Mouse (Mus musculus) gastrocnemius, adult 18-20 months (tissue): ENCODE results near the gene Ndufs3. TPM values are rescaled to one million over a fixed set of nuclear protein-coding genes. Genes with fewer than 3 reads are reported as not detected.

Experiments used
- DNase-seq: peaks from one replicate; pipeline ENCODE4 v3.0.0; 2021; ENCODE audit warnings: low spot score
- total RNA-seq, 2 experiments: library from RNA; stranded (reverse); gene quantifications; 2 replicates each; pipeline ENCODE4 v1.2.3; 2021

The Ndufs3 gene
- total RNA-seq, 2 experiments from 2014 or later: 489 to 535 TPM

- DNase-seq: no peak
These were observed 43.1 kb downstream of the Ndufs3 start for GRCm38 (mm10) chr2:90861486-90861885.

DNA sequence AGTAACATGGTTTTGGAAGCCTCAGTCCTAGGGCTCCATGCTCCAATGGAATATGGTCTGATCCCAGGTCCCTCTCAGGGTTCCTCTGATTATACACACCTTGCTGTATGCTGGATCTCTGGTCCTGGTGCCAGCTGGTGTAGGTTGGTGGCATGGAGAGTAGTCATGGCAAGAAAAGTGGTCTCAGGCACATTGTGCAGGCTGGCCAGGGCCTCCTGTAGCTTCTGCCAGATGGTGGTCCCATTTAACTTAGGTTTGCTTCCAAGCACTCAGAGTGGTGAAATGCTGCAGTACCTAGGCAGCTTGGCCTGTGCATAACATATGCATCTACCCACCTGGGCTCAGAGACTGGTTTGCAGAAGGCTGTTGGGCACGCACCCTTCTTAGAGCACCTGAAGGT lies 54.2 kb downstream of the Ndufs3 start:
- no peak for DNase-seq

DNA sequence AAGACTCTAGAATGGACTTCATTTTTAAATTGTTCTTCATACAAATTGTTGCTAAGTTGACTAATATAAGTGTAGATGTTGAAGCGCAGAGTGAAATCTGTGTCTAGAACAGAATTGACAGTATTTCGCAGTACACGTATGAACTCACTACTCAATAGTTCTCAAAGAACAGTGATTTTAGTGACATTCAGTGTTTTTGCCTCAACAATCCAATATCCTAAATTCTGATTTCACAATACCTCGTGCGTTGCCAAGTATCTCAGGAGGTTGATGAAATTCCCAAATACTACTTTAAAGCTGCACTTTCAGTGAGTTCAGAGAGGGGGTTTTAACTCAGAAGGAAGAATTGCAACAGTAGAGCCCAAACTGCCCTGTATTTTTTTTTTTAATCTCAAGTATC lies 56.3 kb downstream of the Ndufs3 start:
- DNase-seq: peak; percentile 24

GRCm38 (mm10) chr2:90847681-90848050 lies 57.0 kb downstream of the Ndufs3 start:
- no peak for DNase-seq

DNA sequence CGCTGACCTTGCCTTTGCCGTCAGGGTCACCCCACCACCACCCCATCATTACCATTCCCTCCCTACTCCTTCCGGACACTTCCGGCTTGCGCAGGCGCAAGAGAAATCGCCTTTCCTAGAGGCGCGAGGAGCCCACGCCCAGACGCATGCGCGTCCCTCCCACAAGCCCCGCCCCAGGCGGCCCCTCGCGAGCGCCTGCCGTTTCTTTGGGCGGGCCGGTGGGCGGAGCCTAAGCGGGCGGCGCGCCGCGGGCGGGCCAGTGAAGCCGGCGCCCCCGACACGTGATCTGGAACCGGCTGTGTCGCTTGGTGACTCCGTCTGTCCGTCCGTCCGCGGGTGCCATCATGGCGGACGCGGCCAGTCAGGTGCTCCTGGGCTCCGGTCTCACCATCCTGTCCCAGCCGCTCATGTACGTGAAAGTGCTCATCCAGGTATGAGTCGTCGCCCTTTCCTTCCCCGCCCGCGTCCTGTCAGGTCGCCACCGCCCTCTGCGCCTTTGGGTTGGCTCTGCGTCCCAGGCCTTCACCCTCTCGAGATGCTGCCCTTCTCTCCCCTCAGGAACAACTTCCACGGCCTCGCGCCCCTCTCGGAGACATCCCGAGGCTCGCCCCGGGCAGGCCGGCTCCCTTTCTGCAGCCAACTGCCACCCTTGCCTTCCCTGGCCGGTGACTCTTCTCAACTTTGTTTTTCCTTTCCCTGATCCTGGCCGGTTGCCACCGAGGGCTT lies 57.5 kb downstream of the Ndufs3 start, which contains the start of gene Mtch2:
Mtch2 (plus strand) TSS at position 201 of the 726 bp plus-strand sequence.
- DNase-seq: peak; percentile 98

DNA sequence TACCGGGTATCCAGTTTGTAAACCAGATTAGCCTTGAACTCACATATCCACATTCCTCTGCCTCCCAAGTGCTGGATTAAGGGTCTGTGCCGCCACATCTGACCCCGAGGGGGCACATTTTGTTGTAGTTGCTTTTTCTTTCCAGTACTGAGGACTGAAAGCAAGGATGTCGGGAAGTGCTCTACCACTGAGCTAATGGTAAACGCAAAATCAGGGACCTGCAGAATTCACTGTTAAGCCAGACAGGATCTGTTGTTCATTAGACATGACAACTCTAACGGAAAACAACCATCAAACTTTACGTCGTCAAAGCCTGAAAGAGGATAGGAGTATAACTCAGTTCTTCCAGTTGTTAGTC lies 58.1 kb downstream of the Ndufs3 start:
- no peak for DNase-seq

DNA sequence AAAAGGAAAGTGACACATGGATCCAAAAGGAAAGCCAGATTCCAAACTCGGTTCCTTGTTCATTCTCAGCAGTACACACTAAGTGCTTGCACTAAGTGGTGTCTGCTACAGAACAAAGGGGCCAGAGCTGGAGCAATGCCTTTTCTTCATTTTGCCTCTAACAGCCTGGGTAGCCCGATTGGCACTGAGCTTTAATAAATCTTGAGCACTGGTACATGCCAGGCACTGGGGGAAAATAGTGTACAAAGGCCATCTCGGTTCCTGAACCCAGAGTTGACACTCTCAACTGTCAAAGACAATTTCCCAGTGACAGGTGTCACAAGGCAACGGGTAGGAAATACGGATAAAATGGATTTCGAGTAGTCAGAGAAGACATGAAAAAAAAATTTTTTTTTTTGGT lies 58.5 kb downstream of the Ndufs3 start:
- peak; percentile 17 for DNase-seq

GRCm38 (mm10) chr2:90845234-90845633 lies 59.4 kb downstream of the Ndufs3 start:
- no peak for DNase-seq

Other genes with a start within 250 kb of the Ndufs3 start
- 1 to 10 TPM; 8.3 to 8.8 TPM for gene Nup160, start 227.6 kb downstream of the Ndufs3 start, total RNA-seq
- 10 to 100 TPM; 12.3 to 12.4 TPM for gene Fnbp4, start 159.5 kb downstream of the Ndufs3 start, total RNA-seq
- gene Agbl2, start 122.1 kb downstream of the Ndufs3 start, total RNA-seq: under 1 TPM; 0.14 to 0.33 TPM
- gene Mtch2, start 57.7 kb downstream of the Ndufs3 start, total RNA-seq: 100 to 1,000 TPM; 146 to 157 TPM
- 1 to 10 TPM; 6.5 to 9.7 TPM for gene C1qtnf4, start 19.0 kb downstream of the Ndufs3 start, total RNA-seq
- 10 to 100 TPM; 17.8 to 19.2 TPM for gene Kbtbd4, start 87 bp downstream of the Ndufs3 start, total RNA-seq
- gene Celf1, start 35.6 kb upstream of the Ndufs3 start, total RNA-seq: 10 to 100 TPM; 50.3 to 63.6 TPM
- 10 to 100 TPM; 27.4 to 28.9 TPM for gene Rapsn, start 130.8 kb upstream of the Ndufs3 start, total RNA-seq
- gene Psmc3, start 149.2 kb upstream of the Ndufs3 start, total RNA-seq: 100 to 1,000 TPM; 249 to 273 TPM
- 10 to 100 TPM; 16.9 to 19.9 TPM for gene Slc39a13, start 165.6 kb upstream of the Ndufs3 start, total RNA-seq
- gene Spi1, start 177.6 kb upstream of the Ndufs3 start, total RNA-seq: 1 to 10 TPM in 1 of 2 experiments, under 1 TPM in 1; 0.43 to 1.1 TPM
- not detected for gene Mybpc3, start 213.3 kb upstream of the Ndufs3 start, total RNA-seq